Mouse (Mus musculus): Measurements from ENCODE around the gene Slc1a2.
A peak's percentile ranks its signal among the peaks of the same experiment; 100 is the strongest.

Gene Slc1a2

GRCm38 (mm10) chr2:102768267-102768666 lies 109.8 kb downstream of the Slc1a2 start:
- no peak for DNase-seq

- no peak for DNase-seq
Measured at GRCm38 (mm10) chr2:102771304-102771703, 112.8 kb downstream of the Slc1a2 start.

- DNase-seq, result no peak
Measured at GRCm38 (mm10) chr2:102772276-102772675, 113.8 kb downstream of the Slc1a2 start.

- DNase-seq, result peak; percentile 53
Measured at GRCm38 (mm10) chr2:102774700-102775099, 116.2 kb downstream of the Slc1a2 start.

- no peak for DNase-seq
Measured at GRCm38 (mm10) chr2:102775561-102775960, 117.1 kb downstream of the Slc1a2 start.

- DNase-seq, result peak; percentile 13
Measured at GRCm38 (mm10) chr2:102778208-102778607, 119.7 kb downstream of the Slc1a2 start.

- peak; percentile 42 for DNase-seq
Measured at GRCm38 (mm10) chr2:102782751-102783150, 124.3 kb downstream of the Slc1a2 start.

- peak; percentile 16 for DNase-seq
Measured at GRCm38 (mm10) chr2:102785696-102786095, 127.2 kb downstream of the Slc1a2 start.

GRCm38 (mm10) chr2:102791641-102792040 lies 133.2 kb downstream of the Slc1a2 start:
- DNase-seq, result peak; percentile 2

GRCm38 (mm10) chr2:102792804-102793203 lies 134.3 kb downstream of the Slc1a2 start:
- DNase-seq, result peak; percentile 25

GRCm38 (mm10) chr2:102795034-102795433 lies 136.6 kb downstream of the Slc1a2 start:
- peak; percentile 85 for DNase-seq

- no peak for DNase-seq
Measured at GRCm38 (mm10) chr2:102798149-102798548, 139.7 kb downstream of the Slc1a2 start.

- DNase-seq, result peak; percentile 6
Measured at GRCm38 (mm10) chr2:102801899-102802298, 143.4 kb downstream of the Slc1a2 start.

GRCm38 (mm10) chr2:102804109-102804508 lies 145.7 kb downstream of the Slc1a2 start:
- DNase-seq, result no peak

- DNase-seq, result peak; percentile 94
Measured at GRCm38 (mm10) chr2:102805283-102805682, 146.8 kb downstream of the Slc1a2 start.

GRCm38 (mm10) chr2:102805761-102806496 lies 147.5 kb downstream of the Slc1a2 start:
- DNase-seq, result peak; percentile 66

GRCm38 (mm10) chr2:102807633-102808032 lies 149.2 kb downstream of the Slc1a2 start:
- peak; percentile 46 for DNase-seq

GRCm38 (mm10) chr2:102809436-102809835 lies 151.0 kb downstream of the Slc1a2 start:
- DNase-seq, result peak; percentile 46

- DNase-seq, result peak; percentile 79
Measured at GRCm38 (mm10) chr2:102812756-102813155, 154.3 kb downstream of the Slc1a2 start.

GRCm38 (mm10) chr2:102815289-102815809 lies 156.9 kb downstream of the Slc1a2 start:
- peak; percentile 84 for DNase-seq

- peak; percentile 90 for DNase-seq
Measured at GRCm38 (mm10) chr2:102820225-102820711, 161.8 kb downstream of the Slc1a2 start.

GRCm38 (mm10) chr2:102820790-102821189 lies 162.3 kb downstream of the Slc1a2 start:
- DNase-seq, result peak; percentile 63

GRCm38 (mm10) chr2:102822036-102822435 lies 163.6 kb downstream of the Slc1a2 start:
- DNase-seq, result peak; percentile 79

GRCm38 (mm10) chr2:102825961-102826633 lies 167.6 kb downstream of the Slc1a2 start:
- DNase-seq, result peak; percentile 55
